Mouse (Mus musculus) limb, embryonic 12.5 days (tissue): ENCODE results near the gene Pigp. TPM values are rescaled to one million over a fixed set of nuclear protein-coding genes. Genes with fewer than 3 reads are reported as not detected.
A peak's percentile ranks its signal among the peaks of the same experiment; 100 is the strongest.

ENCODE experiments used
- ATAC-seq: fragments of 200-750 bp; cut with Nextera tagmentation; 2 replicates; pipeline ENCODE4 v1.8.0; 2017; ENCODE audit warnings: low read depth, moderate TSS enrichment; ENCODE audit not compliant: insufficient number of reproducible peaks, insufficient read depth, low FRiP score, low TSS enrichment
- H3K27ac ChIP-seq: fragments of 300-500 bp; sonication (generic); 2 replicates; pipeline ENCODE4 v1.5.1; 2016; ENCODE audit warnings: mild to moderate bottlenecking, moderate library complexity
- H3K27me3 ChIP-seq: fragments of 300-500 bp; sonication (generic); 2 replicates; pipeline ENCODE4 v1.6.1; 2016; ENCODE audit warnings: mild to moderate bottlenecking, moderate library complexity
- H3K36me3 ChIP-seq: fragments of 300-500 bp; sonication (generic); 2 replicates; pipeline ENCODE4 v1.6.1; 2016; ENCODE audit warnings: mild to moderate bottlenecking, moderate library complexity
- H3K4me1 ChIP-seq: fragments of 300-500 bp; sonication (generic); replicated peaks from 2 replicates; pipeline ENCODE4 v1.6.1; 2016
- H3K4me2 ChIP-seq: fragments of 300-500 bp; sonication (generic); 2 replicates; pipeline ENCODE4 v1.6.1; 2016; ENCODE audit warnings: mild to moderate bottlenecking, moderate library complexity
- H3K4me3 ChIP-seq: fragments of 300-500 bp; sonication (generic); replicated peaks from 2 replicates; pipeline ENCODE4 v1.5.1; 2016; ENCODE audit warnings: mild to moderate bottlenecking
- H3K9ac ChIP-seq: fragments of 300-500 bp; sonication (generic); replicated peaks from 2 replicates; pipeline ENCODE4 v1.6.1; 2016; ENCODE audit warnings: mild to moderate bottlenecking, moderate library complexity
- H3K9me3 ChIP-seq: fragments of 300-500 bp; sonication (generic); 2 replicates; pipeline ENCODE4 v1.6.1; 2016; ENCODE audit warnings: mild to moderate bottlenecking, moderate library complexity
- WGBS: fragments of 180-500 bp; shearing (Covaris S2); methylation state at CpG from one replicate; pipeline ENCODE4 v1.1.7; 2016; 5-methylcytosine and 5-hydroxymethylcytosine counted together
- polyA plus RNA-seq: library from polyadenylated mRNA; unstranded; fragments of >200 nt; fragmentation: Nextera tagmentation; extraction: Ambion mirVana; gene quantifications from 2 replicates; pipeline ENCODE4 v1.2.1, GENCODE M21; 2016

The Pigp gene
- polyA plus RNA-seq, 1 experiment from 2014 or later = 101 TPM

- no peaks in the 10 kb centered on the region for H3K4me1 ChIP-seq
- no peak overlapping the region for H3K27ac ChIP-seq
- H3K36me3 ChIP-seq = peaks cover 10% of the 10 kb centered on the region; the same call in 1 of the 2 replicates
- no peak overlapping the region for H3K4me2 ChIP-seq
- H3K9me3 ChIP-seq = no peaks in the 10 kb centered on the region
- H3K9ac ChIP-seq = no peak overlapping the region
- H3K4me3 ChIP-seq = no peak overlapping the region
- ATAC-seq = no peak
- no peaks in the 10 kb centered on the region for H3K27me3 ChIP-seq
- 94% methylated on average over 7 of the region's 7 CpGs for WGBS
Observed at GRCm38 (mm10) chr16:94387690-94388089, 16.0 kb upstream of the Pigp start.

DNA sequence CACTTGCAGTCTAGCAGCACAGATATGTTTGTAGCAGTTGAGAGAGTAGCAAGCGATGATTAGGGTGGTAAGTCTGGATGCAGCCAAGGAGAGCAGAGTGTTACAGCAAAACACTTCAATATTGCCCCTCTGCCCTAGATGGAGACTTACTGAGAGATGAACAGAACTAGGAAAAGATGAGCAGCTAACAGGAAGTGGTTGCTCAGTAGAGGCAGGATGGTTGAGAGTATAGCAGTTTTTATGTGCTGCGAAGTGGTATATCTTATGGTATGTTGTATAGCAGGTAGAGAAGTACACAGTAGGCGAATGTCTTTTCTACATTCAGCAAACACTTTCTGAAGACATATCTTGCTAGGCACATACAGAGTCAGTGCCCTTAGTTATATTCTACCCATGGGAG lies 11.6 kb upstream of the Pigp start:
- Histone ChIP-seq H3K9ac (no peak overlapping the region), H3K9me3 (no peaks in the 10 kb centered on the region), H3K4me3 (no peak overlapping the region), H3K4me1 (peaks cover 4% of the 10 kb centered on the region), H3K4me2 (no peak overlapping the region), H3K27me3 (no peaks in the 10 kb centered on the region), H3K36me3 (peaks cover 6% of the 10 kb centered on the region; the same call in 1 of the 2 replicates), H3K27ac (no peak overlapping the region)
- 93% methylated on average over 3 of the region's 3 CpGs for WGBS
- ATAC-seq = no peak

DNA sequence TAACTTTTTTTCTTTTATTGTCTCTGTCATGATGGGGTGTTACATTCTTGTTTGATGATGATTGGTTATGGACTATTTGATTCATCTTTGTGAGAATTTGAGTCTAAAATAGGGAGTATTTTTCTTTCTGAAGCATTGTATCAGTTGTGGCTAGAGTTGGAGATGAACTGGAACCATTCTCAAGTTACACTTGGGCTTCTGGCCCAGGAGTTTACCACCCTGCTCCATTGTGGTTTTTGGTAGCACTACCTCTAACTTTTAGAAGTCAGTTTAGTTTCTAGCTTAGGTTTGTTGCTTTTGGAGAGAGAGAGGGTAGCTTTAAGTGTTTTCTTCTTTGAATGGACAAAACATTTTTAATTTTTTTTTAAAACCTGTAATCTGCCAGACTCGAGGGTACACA lies 7.7 kb upstream of the Pigp start:
- H3K4me1 ChIP-seq = peaks cover 8% of the 10 kb centered on the region
- 97% methylated on average over 1 of the region's 1 CpGs for WGBS
- H3K27ac ChIP-seq = no peak overlapping the region
- no peaks in the 10 kb centered on the region for H3K9me3 ChIP-seq
- no peak overlapping the region for H3K9ac ChIP-seq
- ATAC-seq = no peak
- H3K36me3 ChIP-seq = no peaks in the 10 kb centered on the region
- no peak overlapping the region for H3K4me3 ChIP-seq
- no peaks in the 10 kb centered on the region for H3K27me3 ChIP-seq
- H3K4me2 ChIP-seq = no peak overlapping the region

DNA sequence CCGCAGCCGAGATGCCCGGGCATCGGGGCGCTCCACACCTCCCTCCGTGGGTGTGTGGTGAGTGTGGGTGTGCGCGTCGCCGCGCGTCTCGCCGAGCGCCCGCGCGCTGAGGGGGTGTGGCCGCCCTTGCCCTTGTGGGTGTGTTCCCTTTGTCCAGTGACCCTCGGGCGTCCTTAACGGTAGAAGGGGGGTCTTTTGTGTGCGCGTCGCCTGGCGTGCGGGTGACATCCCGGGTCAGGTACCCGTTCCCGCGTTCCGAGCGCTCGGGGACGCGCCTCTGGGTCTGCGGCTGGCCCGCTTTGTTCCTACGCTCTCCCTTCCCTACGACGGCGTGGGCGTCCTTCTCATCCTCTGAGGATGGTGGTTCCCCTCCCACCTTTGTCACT lies 734 bp downstream of the Pigp start:
- Histone ChIP-seq H3K27ac (peak overlapping the region; percentile 96), H3K9ac (peak overlapping the region; percentile 94), H3K4me1 (peaks cover 17% of the 10 kb centered on the region), H3K27me3 (no peaks in the 10 kb centered on the region), H3K9me3 (no peaks in the 10 kb centered on the region), H3K4me2 (peak overlapping the region; percentile 69), H3K36me3 (peaks cover 10% of the 10 kb centered on the region; the same call in 1 of the 2 replicates), H3K4me3 (peak overlapping the region; percentile 87)
- under 1% methylated on average over 39 of the region's 43 CpGs for WGBS
- ATAC-seq = peak; percentile 72

GRCm38 (mm10) chr16:94370173-94370914 lies 1.3 kb downstream of the Pigp start, which contains the start of gene Ttc3:
Gene Ttc3, plus strand, starts transcription at chr16:94370618.
- H3K27me3 ChIP-seq = no peaks in the 10 kb centered on the region
- peak within 1 kb of the TSS; percentile 94 for H3K9ac ChIP-seq
- ATAC-seq = peak; percentile 80
- H3K4me2 ChIP-seq = peak within 1 kb of the TSS; percentile 69
- peaks cover 10% of the 10 kb centered on the region; the same call in 1 of the 2 replicates for H3K36me3 ChIP-seq
- WGBS = under 1% methylated on average over 78 of the region's 79 CpGs
- H3K27ac ChIP-seq = peak within 1 kb of the TSS; percentile 96
- H3K9me3 ChIP-seq = no peaks in the 10 kb centered on the region
- H3K4me3 ChIP-seq = peak within 1 kb of the TSS; percentile 87
- peaks cover 17% of the 10 kb centered on the region for H3K4me1 ChIP-seq

- no peaks in the 10 kb centered on the region for H3K27me3 ChIP-seq
- peak overlapping the region; percentile 87 for H3K4me3 ChIP-seq
- 9% methylated on average over 6 of the region's 6 CpGs for WGBS
- H3K4me2 ChIP-seq = peak overlapping the region; percentile 69
- no peak for ATAC-seq
- H3K4me1 ChIP-seq = peaks cover 17% of the 10 kb centered on the region
- peak overlapping the region; percentile 94 for H3K9ac ChIP-seq
- H3K9me3 ChIP-seq = no peaks in the 10 kb centered on the region
- H3K36me3 ChIP-seq = peaks cover 16% of the 10 kb centered on the region; the same call in 1 of the 2 replicates
- H3K27ac ChIP-seq = peak overlapping the region; percentile 96
Observed at GRCm38 (mm10) chr16:94369596-94370172, 2.0 kb downstream of the Pigp start.

- no peak overlapping the region for H3K4me2 ChIP-seq
- no peaks in the 10 kb centered on the region for H3K9me3 ChIP-seq
- 96% methylated on average over 3 of the region's 3 CpGs for WGBS
- H3K9ac ChIP-seq = no peak overlapping the region
- no peak overlapping the region for H3K4me3 ChIP-seq
- peaks cover 24% of the 10 kb centered on the region; the same call in 1 of the 2 replicates for H3K36me3 ChIP-seq
- no peak overlapping the region for H3K27ac ChIP-seq
- no peak for ATAC-seq
- no peaks in the 10 kb centered on the region for H3K27me3 ChIP-seq
- peaks cover 11% of the 10 kb centered on the region; the same call in 1 of the 2 replicates for H3K4me1 ChIP-seq
Observed at GRCm38 (mm10) chr16:94365435-94365834, 6.2 kb downstream of the Pigp start.

- Histone ChIP-seq H3K9ac (no peak overlapping the region), H3K4me1 (0 out of 2 replicates have a peak, but pooled peaks cover 3% of the 10 kb centered on the region), H3K9me3 (no peaks in the 10 kb centered on the region), H3K27me3 (no peaks in the 10 kb centered on the region), H3K4me3 (no peak overlapping the region), H3K36me3 (peaks cover 24% of the 10 kb centered on the region; the same call in 1 of the 2 replicates), H3K4me2 (no peak overlapping the region), H3K27ac (no peak overlapping the region)
- ATAC-seq = no peak
- WGBS = 88% methylated on average over 4 of the region's 4 CpGs
Observed at GRCm38 (mm10) chr16:94363814-94364213, 7.8 kb downstream of the Pigp start.

DNA sequence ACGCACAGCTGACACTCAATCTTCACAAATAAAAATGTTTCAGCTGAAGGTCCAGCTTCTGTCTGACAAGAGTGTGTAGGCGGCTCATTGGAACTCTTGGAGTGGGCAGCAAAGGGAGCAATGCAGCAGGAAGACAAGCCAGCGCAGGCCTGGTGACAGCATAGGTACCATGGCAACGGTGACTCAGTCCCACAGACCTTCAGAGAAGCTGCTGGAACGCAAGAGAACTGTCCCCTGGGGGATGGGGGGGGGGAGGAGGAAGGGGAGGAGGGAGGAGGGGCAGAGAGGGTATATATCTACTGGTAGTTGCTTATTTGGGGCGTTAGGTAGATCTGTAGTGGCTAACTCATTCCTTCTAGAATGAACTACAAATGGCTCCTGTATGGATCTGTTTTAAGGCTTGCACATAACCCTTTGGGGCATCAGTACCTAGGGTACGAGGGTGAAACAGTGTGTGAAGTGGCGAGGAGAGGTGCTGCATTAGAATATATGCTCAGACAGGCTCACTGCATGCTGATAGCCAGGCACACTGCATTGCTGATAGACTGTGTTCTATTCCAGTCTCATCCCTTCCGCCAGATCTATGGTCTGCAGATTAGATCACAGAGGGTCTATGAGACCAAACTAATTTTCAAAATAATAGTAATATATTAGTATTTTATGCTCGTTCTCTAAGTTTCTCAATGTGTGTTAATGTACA lies 9.3 kb downstream of the Pigp start:
- H3K9ac ChIP-seq = no peak overlapping the region
- H3K4me3 ChIP-seq = no peak overlapping the region
- no peak for ATAC-seq
- H3K27ac ChIP-seq = no peak overlapping the region
- H3K4me2 ChIP-seq = no peak overlapping the region
- 51% methylated on average over 10 of the region's 10 CpGs for WGBS
- 0 out of 2 replicates have a peak, but pooled peaks cover 3% of the 10 kb centered on the region for H3K4me1 ChIP-seq
- H3K36me3 ChIP-seq = peaks cover 24% of the 10 kb centered on the region; the same call in 1 of the 2 replicates
- no peaks in the 10 kb centered on the region for H3K27me3 ChIP-seq
- no peaks in the 10 kb centered on the region for H3K9me3 ChIP-seq

DNA sequence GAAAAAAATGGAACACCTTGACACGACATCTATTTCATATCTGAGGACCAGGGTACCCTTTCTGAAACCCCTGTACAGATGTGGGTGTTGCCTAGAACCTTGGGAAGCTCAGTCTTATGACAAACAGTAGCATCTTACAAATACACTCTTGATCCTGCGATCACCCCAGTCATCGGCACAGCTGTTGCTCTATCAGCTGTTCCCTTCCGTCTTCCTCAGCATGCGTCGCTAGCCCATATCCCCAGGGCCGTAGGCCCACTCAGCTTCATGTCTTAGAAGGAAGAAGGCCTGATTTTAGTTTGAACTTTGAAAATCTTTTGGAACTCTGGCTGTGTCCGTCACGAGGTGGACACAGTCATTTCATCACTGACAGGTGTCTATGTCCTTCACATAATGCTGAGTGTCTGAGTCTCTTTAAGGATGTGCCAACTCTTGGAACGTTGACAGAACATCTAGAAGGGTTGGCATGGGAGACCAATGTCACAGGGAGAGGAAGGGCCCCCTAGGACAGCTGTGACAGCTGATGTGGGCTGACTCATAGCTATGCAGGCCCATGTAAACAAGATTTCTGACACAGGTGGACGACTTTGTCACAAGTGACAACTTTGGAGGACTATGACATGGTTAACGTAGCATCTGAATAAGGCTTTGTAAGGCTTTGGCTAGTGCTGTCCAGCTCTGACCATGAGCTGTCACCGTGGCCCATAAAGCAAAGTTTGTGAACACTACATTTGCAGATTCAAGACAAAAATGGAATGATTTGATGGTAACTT lies 10.9 kb downstream of the Pigp start:
- no peak for ATAC-seq
- WGBS = 85% methylated on average over 13 of the region's 13 CpGs
- H3K27ac ChIP-seq = no peak overlapping the region

More for the DNA sequence above, 10.9 kb downstream of the Pigp start:
- Histone ChIP-seq H3K4me3 (no peak overlapping the region), H3K4me1 (0 out of 2 replicates have a peak, but pooled peaks cover 3% of the 10 kb centered on the region), H3K36me3 (peaks cover 13% of the 10 kb centered on the region; the same call in 1 of the 2 replicates), H3K9ac (no peak overlapping the region), H3K9me3 (no peaks in the 10 kb centered on the region), H3K4me2 (no peak overlapping the region), H3K27me3 (no peaks in the 10 kb centered on the region)
